Mouse (Mus musculus) neutrophil, adult 83 days (primary cell): ENCODE data around the gene Fam124b. TPM values are rescaled to one million over a fixed set of nuclear protein-coding genes. Genes with fewer than 3 reads are reported as not detected.

Experiments used
- total RNA-seq, 2 experiments: library from RNA; stranded (reverse); gene quantifications; one replicate each; pipeline ENCODE4 v1.2.4; 2023

The Fam124b gene
- total RNA-seq = not detected

DNA sequence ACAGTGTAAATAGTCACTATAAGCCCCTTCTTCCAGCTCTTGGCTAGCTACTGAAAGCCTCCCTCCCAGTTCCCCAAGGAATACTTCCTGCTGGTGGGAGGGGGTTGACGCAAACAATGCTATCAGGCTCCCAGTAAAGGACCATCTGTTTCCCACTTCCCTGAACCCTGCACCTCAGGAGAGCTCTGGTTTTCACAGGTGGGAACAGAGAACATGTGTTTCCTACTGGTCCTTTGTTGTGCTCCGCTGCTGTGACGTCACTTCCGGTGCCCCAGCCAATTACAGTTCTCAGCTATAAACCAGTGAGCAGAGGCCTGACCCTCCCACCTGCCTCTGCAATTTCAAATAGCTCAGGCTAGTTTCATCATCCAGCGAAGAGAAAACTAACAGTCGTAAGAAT, at the start of gene Fam124b:
Gene Fam124b (minus strand): TSS at position 206 of the 400 bp plus-strand sequence.

Other genes starting within 250 kb of the Fam124b start
- gene Cul3, start 122.0 kb upstream of the Fam124b start, total RNA-seq = 100 to 1,000 TPM; 112 to 120 TPM
- gene Gm45261, start 243.0 kb upstream of the Fam124b start, total RNA-seq = not detected